Mouse (Mus musculus) lung, embryonic 14.5 days (tissue): ENCODE data around the gene Olfr601. TPM values are rescaled to one million over a fixed set of nuclear protein-coding genes. Genes with fewer than 3 reads are reported as not detected.
A peak's percentile ranks its signal among the peaks of the same experiment; 100 is the strongest.
"Not testable (repeated sequence)": the region's sequence is repeated elsewhere in the genome, so short reads cannot be mapped to it uniquely, and the experiment has no call there.

ENCODE experiments used
- ATAC-seq: fragments of 200-750 bp; cut with Nextera tagmentation; 2 replicates; pipeline ENCODE4 v1.8.0; 2017; ENCODE audit warnings: mild to moderate bottlenecking, moderate TSS enrichment, moderate library complexity; ENCODE audit not compliant: insufficient read depth
- DNase-seq: peaks from one replicate; pipeline ENCODE4 v3.0.0-alpha.2; 2015
- H3K27ac ChIP-seq: fragments of 300-500 bp; sonication (generic); 2 replicates; pipeline ENCODE4 v1.5.1; 2014; ENCODE audit warnings: low read depth, mild to moderate bottlenecking, moderate library complexity
- H3K27me3 ChIP-seq: fragments of 300-500 bp; sonication (generic); 2 replicates; pipeline ENCODE4 v1.6.1; 2014; ENCODE audit warnings: low read length, control low read depth; ENCODE audit not compliant: insufficient read depth
- H3K36me3 ChIP-seq: fragments of 300-500 bp; sonication (generic); 2 replicates; pipeline ENCODE4 v1.6.1; 2014; ENCODE audit warnings: control low read depth; ENCODE audit not compliant: insufficient read depth
- H3K4me1 ChIP-seq: fragments of 300-500 bp; sonication (generic); 2 replicates; pipeline ENCODE4 v1.6.1; 2014; ENCODE audit warnings: antibody characterized with exemption, control low read depth; ENCODE audit not compliant: insufficient read depth
- H3K4me2 ChIP-seq: fragments of 300-500 bp; sonication (generic); 2 replicates; pipeline ENCODE4 v1.6.1; 2014; ENCODE audit warnings: mild to moderate bottlenecking
- H3K4me3 ChIP-seq: fragments of 300-500 bp; sonication (generic); 2 replicates; pipeline ENCODE4 v1.5.1; 2014; ENCODE audit warnings: low read depth, low read length
- H3K9ac ChIP-seq: fragments of 300-500 bp; sonication (generic); 2 replicates; pipeline ENCODE4 v1.6.1; 2014
- H3K9me3 ChIP-seq: fragments of 300-500 bp; sonication (generic); 2 replicates; pipeline ENCODE4 v1.6.1; 2016; ENCODE audit warnings: low read depth, low read length, control low read depth
- CTCF ChIP-seq: IDR thresholded peaks from 2 replicates; pipeline ENCODE4 v1.5.1; 2016; ENCODE audit warnings: antibody characterized with exemption, low read depth
- WGBS: fragments of 180-500 bp; shearing (Covaris S2); extraction: QIAGEN DNeasy Blood & Tissue Kit; methylation state at CpG from one replicate; pipeline ENCODE4 v1.1.7; 2014; 5-methylcytosine and 5-hydroxymethylcytosine counted together
- polyA plus RNA-seq: library from polyadenylated mRNA; unstranded; fragments of >200 nt; fragmentation: Nextera tagmentation; extraction: Ambion mirVana; gene quantifications from 2 replicates; pipeline ENCODE4 v1.2.1, GENCODE M21; 2014

The Olfr601 gene
- polyA plus RNA-seq: not detected in 2 replicates

DNA sequence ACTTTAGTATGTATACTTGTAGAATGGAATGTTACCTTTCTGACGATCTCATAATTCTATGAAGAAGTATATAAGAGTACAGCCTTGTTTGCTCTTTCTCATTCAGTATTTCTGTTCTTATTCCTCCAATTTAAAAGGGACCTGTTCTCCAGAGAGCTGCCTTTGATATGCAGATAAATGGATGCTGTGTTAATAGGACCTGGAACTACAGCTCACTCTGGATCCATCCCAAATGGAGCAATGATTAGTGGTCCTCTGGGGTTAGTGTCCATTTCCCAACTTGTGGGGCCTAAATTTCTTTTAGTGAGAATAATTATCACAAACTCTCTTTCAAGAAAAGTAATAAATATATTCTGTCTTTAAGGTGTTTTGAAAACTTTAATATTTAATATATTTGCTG, at the start of gene Olfr601:
TSS of gene Olfr601 (minus strand) at position 101 of the 400 bp plus-strand sequence.
- Histone ChIP-seq H3K27me3 (no peaks in the 10 kb centered on the region), H3K36me3 (no peaks in the 10 kb centered on the region), H3K4me1 (no peaks in the 10 kb centered on the region), H3K4me3 (no peak within 1 kb of the TSS), H3K4me2 (no peak within 1 kb of the TSS), H3K9ac (no peak within 1 kb of the TSS), H3K27ac (no peak within 1 kb of the TSS), H3K9me3 (no peaks in the 10 kb centered on the region)
- DNase-seq (no peak), ATAC-seq (no peak)
- WGBS: 92% methylated on average over 1 of the region's 1 CpGs
- no peak for TF ChIP-seq CTCF

DNA sequence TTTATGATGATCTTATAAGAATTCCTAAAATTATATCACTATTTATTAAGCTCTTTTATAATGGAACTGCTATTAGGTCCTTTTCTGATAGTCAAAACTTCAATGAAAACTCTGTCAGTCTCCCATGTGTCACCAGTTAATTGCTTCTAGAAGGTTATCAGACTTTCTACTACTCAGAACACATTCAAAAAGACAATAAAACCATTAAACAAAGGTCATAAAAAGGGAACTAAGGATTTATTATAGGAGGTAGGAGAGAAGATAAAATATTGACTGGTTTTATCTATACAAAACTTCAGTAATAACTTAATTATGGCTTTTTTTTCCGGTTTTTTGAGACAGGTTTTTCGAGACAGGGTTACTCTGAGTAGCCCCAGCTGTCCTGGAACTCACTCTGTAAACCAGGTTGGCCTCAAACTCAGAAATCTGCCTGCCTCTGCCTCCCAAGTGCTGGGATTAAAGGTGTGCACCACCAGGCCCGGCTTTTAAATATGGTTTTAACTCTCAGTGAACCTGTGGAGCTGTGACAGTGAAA, 44.1 kb upstream of the Olfr601 start:
- not testable (repeated sequence) for H3K9me3 ChIP-seq, H3K4me3 ChIP-seq, H3K36me3 ChIP-seq, ATAC-seq, H3K27me3 ChIP-seq, H3K9ac ChIP-seq, H3K4me1 ChIP-seq, H3K4me2 ChIP-seq, H3K27ac ChIP-seq, DNase-seq
- 66% methylated on average over 3 of the region's 3 CpGs for WGBS

DNA sequence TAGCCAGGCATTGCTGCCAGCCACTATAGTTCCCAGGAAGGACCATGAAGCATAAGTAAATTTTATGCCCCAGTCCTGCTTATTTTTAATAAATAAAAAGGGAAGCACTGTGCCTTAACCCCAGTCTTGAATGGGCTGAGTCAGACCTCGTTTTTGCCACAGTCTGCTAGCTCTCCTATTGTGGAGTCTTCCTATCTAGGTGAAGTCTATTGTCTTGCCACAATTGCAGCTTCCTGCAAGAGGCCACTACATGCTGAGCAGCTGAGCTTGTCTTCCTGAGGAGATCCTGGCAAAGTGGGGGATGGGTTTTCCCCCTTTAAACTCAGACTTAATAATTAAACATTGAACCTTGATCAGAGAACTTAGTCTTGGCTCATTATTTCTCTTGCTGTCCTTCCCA, 36.5 kb upstream of the Olfr601 start:
- Histone ChIP-seq H3K4me2 (no peak overlapping the region), H3K4me1 (no peaks in the 10 kb centered on the region), H3K9ac (no peak overlapping the region), H3K27ac (no peak overlapping the region), H3K27me3 (no peaks in the 10 kb centered on the region), H3K4me3 (no peak overlapping the region), H3K36me3 (no peaks in the 10 kb centered on the region), H3K9me3 (no peaks in the 10 kb centered on the region)
- TF ChIP-seq CTCF: no peak
- ATAC-seq: no peak
- WGBS: 11% methylated on average over 1 of the region's 1 CpGs
- peak; percentile 1 for DNase-seq

GRCm38 (mm10) chr7:103397758-103398157, 35.3 kb upstream of the Olfr601 start:
- H3K4me2 ChIP-seq: no peak overlapping the region
- H3K9me3 ChIP-seq: no peaks in the 10 kb centered on the region
- H3K36me3 ChIP-seq: no peaks in the 10 kb centered on the region
- ATAC-seq (no peak), DNase-seq (no peak)
- H3K27ac ChIP-seq: no peak overlapping the region
- no peaks in the 10 kb centered on the region for H3K4me1 ChIP-seq
- TF ChIP-seq CTCF: no peak
- no peak overlapping the region for H3K9ac ChIP-seq
- H3K4me3 ChIP-seq: no peak overlapping the region
- H3K27me3 ChIP-seq: no peaks in the 10 kb centered on the region

GRCm38 (mm10) chr7:103386077-103386476, 23.6 kb upstream of the Olfr601 start, which contains the start of gene Olfr603:
Gene Olfr603 (minus strand): TSS chr7:103386177.
- H3K4me3 ChIP-seq: no peak within 1 kb of the TSS
- no peaks in the 10 kb centered on the region for H3K36me3 ChIP-seq
- H3K9me3 ChIP-seq: no peaks in the 10 kb centered on the region
- TF ChIP-seq CTCF: no peak
- H3K27ac ChIP-seq: no peak within 1 kb of the TSS
- H3K27me3 ChIP-seq: no peaks in the 10 kb centered on the region
- no peak within 1 kb of the TSS for H3K9ac ChIP-seq
- ATAC-seq (no peak), DNase-seq (no peak)
- no peak within 1 kb of the TSS for H3K4me2 ChIP-seq
- H3K4me1 ChIP-seq: no peaks in the 10 kb centered on the region

- no peak within 1 kb of the TSS for H3K9ac ChIP-seq
- no peak for ATAC-seq
- no peak within 1 kb of the TSS for H3K4me3 ChIP-seq
- H3K27ac ChIP-seq: no peak within 1 kb of the TSS
- no peak for TF ChIP-seq CTCF
- no peaks in the 10 kb centered on the region for H3K9me3 ChIP-seq
- no peaks in the 10 kb centered on the region for H3K4me1 ChIP-seq
- H3K27me3 ChIP-seq: no peaks in the 10 kb centered on the region
- no peak within 1 kb of the TSS for H3K4me2 ChIP-seq
- no peaks in the 10 kb centered on the region for H3K36me3 ChIP-seq
- no peak for DNase-seq
These were observed 12.9 kb downstream of the Olfr601 start, which contains the start of gene Olfr600 for GRCm38 (mm10) chr7:103349569-103349968. Gene Olfr600 (minus strand): TSS chr7:103349669.

DNA sequence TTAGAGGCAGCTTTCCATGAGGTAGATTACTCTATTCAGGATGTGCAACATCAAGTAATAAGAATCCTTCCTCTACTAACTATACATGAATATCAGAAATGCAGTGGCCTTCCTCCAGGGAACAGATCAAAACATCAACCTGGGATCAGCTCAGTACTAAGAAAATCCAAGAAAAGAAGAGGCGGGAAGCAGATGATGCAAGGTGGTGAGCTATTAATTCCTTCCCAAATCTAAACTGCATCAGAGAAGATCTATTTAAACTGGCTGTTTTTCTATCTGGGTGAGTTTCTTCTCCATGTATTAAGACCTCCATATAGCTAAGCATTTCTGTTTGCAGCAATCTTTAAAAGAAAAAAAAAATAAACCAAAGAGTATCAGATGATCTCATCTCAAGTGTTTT, 26.8 kb downstream of the Olfr601 start, which contains the start of gene Olfr599:
TSS of gene Olfr599 (plus strand) at position 301 of the 400 bp plus-strand sequence.
- no peak within 1 kb of the TSS for H3K9ac ChIP-seq
- DNase-seq (no peak), ATAC-seq (no peak)
- H3K9me3 ChIP-seq: no peaks in the 10 kb centered on the region
- no peak for TF ChIP-seq CTCF
- no peaks in the 10 kb centered on the region for H3K27me3 ChIP-seq
- H3K36me3 ChIP-seq: no peaks in the 10 kb centered on the region
- no peak within 1 kb of the TSS for H3K4me2 ChIP-seq
- H3K4me3 ChIP-seq: no peak within 1 kb of the TSS
- no peak within 1 kb of the TSS for H3K27ac ChIP-seq
- no peaks in the 10 kb centered on the region for H3K4me1 ChIP-seq
- WGBS: 93% methylated on average over 1 of the region's 1 CpGs

- no peak for TF ChIP-seq CTCF
- Histone ChIP-seq H3K36me3 (no peaks in the 10 kb centered on the region), H3K27me3 (no peaks in the 10 kb centered on the region), H3K27ac (no peak within 1 kb of the TSS), H3K4me2 (no peak within 1 kb of the TSS), H3K4me3 (no peak within 1 kb of the TSS), H3K9me3 (no peaks in the 10 kb centered on the region), H3K4me1 (no peaks in the 10 kb centered on the region), H3K9ac (no peak within 1 kb of the TSS)
- ATAC-seq (no peak), DNase-seq (no peak)
These were observed 39.2 kb downstream of the Olfr601 start, which contains the start of gene Olfr598 for GRCm38 (mm10) chr7:103323268-103323667. Gene Olfr598 (plus strand): TSS chr7:103323568.

DNA sequence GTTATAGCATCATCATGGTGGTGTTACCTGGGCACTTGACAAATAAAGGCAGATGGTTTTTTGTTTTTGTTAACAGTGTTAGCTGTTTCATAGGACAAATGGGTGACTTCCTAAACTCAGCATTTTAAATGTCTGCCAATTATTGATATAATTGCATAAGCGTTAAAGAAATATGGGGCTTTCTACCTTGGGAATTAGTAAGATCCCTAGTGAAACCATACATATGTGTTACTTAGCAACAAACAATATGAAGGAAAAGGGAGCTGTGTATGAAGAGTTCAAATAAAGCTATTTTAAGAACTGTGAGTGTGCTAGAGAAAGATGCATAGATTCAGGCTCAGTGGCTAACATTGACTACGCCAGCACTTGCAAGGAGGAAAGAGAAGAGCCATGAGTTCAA, 46.4 kb downstream of the Olfr601 start, which contains the start of gene Olfr597:
TSS of gene Olfr597 (plus strand) at position 301 of the 400 bp plus-strand sequence.
- not testable (repeated sequence) for H3K27me3 ChIP-seq, H3K9me3 ChIP-seq, H3K36me3 ChIP-seq, H3K27ac ChIP-seq, ATAC-seq, H3K4me3 ChIP-seq, DNase-seq, H3K4me1 ChIP-seq, H3K9ac ChIP-seq, H3K4me2 ChIP-seq
- 72% methylated on average over 2 of the region's 2 CpGs for WGBS
